8 mouse cellular contexts compared by ENCODE assay signal in the genomic region with DNA sequence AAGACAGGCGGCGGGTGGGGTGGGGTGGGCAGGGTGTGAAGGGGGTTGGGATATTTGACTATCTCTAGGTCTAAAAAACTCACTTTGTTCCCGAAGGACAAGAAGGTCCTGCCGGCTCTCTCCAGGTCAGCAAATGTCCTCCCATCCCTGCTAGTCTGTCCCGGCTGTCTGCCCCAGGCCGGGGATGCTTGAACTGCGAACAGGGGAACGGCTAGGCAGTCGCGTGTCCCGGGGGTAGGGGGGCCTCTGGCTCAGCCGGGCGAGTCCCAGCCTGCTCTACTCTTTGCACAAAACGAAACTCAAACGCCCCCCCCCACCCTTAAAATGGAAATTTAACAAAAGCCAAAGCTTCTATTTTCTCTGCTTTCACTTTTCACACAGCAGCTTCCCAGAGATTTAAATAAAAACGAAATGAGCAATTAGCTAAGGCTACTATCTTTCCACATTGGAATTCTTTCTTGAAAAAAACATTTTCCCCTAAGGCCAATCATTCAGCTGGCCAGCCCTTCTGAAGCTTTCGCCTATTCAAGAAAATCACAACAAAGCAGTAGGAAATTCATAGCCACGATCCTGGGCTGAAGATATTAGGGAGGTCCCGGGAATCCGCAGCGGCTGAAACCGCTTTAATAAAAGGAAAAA. TPM values are rescaled to one million over a fixed set of nuclear protein-coding genes. Genes with fewer than 3 reads are reported as not detected.
DNase-seq lines count a peak whose midpoint lies in the region; ATAC-seq and TF ChIP-seq lines count a peak whose summit lies in the region.

No protein-coding gene starts in this region.

- H3K9ac ChIP-seq in forebrain, postnatal 0 days = peak overlapping the region; percentile 51; the same call in 1 of the 2 replicates
- H3K9ac ChIP-seq in lung, embryonic 14.5 days = peak overlapping the region; percentile 82

- peak overlapping the region; percentile 32 for H3K4me3 ChIP-seq in forebrain, postnatal 0 days (ENCODE audit: low read depth, low read length)
- H3K4me3 ChIP-seq in kidney, adult 2 months (ENCODE audit: insufficient read depth, low read depth, low read length) = peak overlapping the region; percentile 70
- peak overlapping the region; percentile 55 for H3K4me3 ChIP-seq in lung, embryonic 14.5 days (ENCODE audit: low read depth, low read length)
- H3K4me3 ChIP-seq in small intestine, adult 2 months (ENCODE audit: low read depth, low read length) = peak overlapping the region; percentile 58

- TF ChIP-seq POLR2A in kidney, adult 2 months (IDR thresholded peaks at IDR 0.05; ENCODE audit: low read depth, low read length) = peak; percentile 36
- TF ChIP-seq POLR2A in small intestine, adult 2 months (IDR thresholded peaks at IDR 0.05; ENCODE audit: low read depth, low read length) = no peak; the same call in 1 of the 2 replicates

- H3K36me3 ChIP-seq in forebrain, postnatal 0 days (ENCODE audit: insufficient read depth) = no peaks in the 10 kb centered on the region
- peaks cover 16% of the 10 kb centered on the region for H3K36me3 ChIP-seq in kidney, adult 2 months (ENCODE audit: control insufficient read depth, insufficient read depth, low read length)
- peaks cover 41% of the 10 kb centered on the region for H3K36me3 ChIP-seq in lung, embryonic 14.5 days (ENCODE audit: insufficient read depth)
- H3K36me3 ChIP-seq in small intestine, adult 2 months (ENCODE audit: control insufficient read depth, insufficient read depth, low read length) = peaks cover 10% of the 10 kb centered on the region

- peaks cover 4% of the 10 kb centered on the region; the same call in 1 of the 2 replicates for H3K4me1 ChIP-seq in forebrain, postnatal 0 days (ENCODE audit: insufficient read depth)
- no peaks in the 10 kb centered on the region for H3K4me1 ChIP-seq in kidney, adult 2 months (ENCODE audit: control insufficient read depth, insufficient read depth, low read length)
- H3K4me1 ChIP-seq in lung, embryonic 14.5 days (ENCODE audit: insufficient read depth) = peaks cover 5% of the 10 kb centered on the region; the same call in 1 of the 2 replicates
- peaks cover 6% of the 10 kb centered on the region; the same call in 1 of the 2 replicates for H3K4me1 ChIP-seq in small intestine, adult 2 months (ENCODE audit: control insufficient read depth, insufficient read depth, insufficient read length, low read length)

- H3K27ac ChIP-seq in forebrain, postnatal 0 days (ENCODE audit: low read depth, low read length) = peak overlapping the region; percentile 22; the same call in 1 of the 2 replicates
- peak overlapping the region; percentile 91 for H3K27ac ChIP-seq in kidney, adult 2 months (ENCODE audit: insufficient read depth, low read depth, low read length)
- peak overlapping the region; percentile 95 for H3K27ac ChIP-seq in lung, embryonic 14.5 days (ENCODE audit: low read depth)
- H3K27ac ChIP-seq in small intestine, adult 2 months (ENCODE audit: insufficient read depth, low read depth, low read length) = peak overlapping the region; percentile 64

- 3% methylated on average over 22 of the region's 22 CpGs for WGBS in forebrain, postnatal 0 days
- WGBS in kidney, adult 2 months = 21% methylated on average over 22 of the region's 22 CpGs
- 2% methylated on average over 22 of the region's 22 CpGs for WGBS in lung, embryonic 14.5 days
- 33% methylated on average over 22 of the region's 22 CpGs for WGBS in small intestine, adult 2 months

- DNase-seq in urinary bladder, postnatal 14 days (ENCODE audit: low spot score) = peak; percentile 27
- DNase-seq in urinary bladder, adult 18-20 months (ENCODE audit: low spot score in 2 of 2) = no peak
- DNase-seq in forebrain, postnatal 0 days = peak; percentile 71
- DNase-seq in kidney, adult 2 months = peak; percentile 59
- peak; percentile 59 for DNase-seq in lung, embryonic 14.5 days
- no peak for DNase-seq in natural killer cell, adult 2 months (ENCODE audit: low spot score in 2 of 2)
- no peak for DNase-seq in right cerebral cortex, postnatal 25 days

- no peak for TF ChIP-seq CTCF in forebrain, postnatal 0 days (IDR thresholded peaks at IDR 0.05; ENCODE audit: low read depth)
- TF ChIP-seq CTCF in kidney, adult 2 months (conservative IDR thresholded peaks at IDR 0.05; ENCODE audit: insufficient read depth, insufficient read length, low read depth, low read length) = no peak
- TF ChIP-seq CTCF in lung, embryonic 14.5 days (IDR thresholded peaks at IDR 0.05; ENCODE audit: low read depth) = no peak
- no peak for TF ChIP-seq CTCF in small intestine, adult 2 months (IDR thresholded peaks at IDR 0.05; ENCODE audit: extremely low read depth, insufficient read length, insufficient replicate concordance, low read depth, low read length)

- no peak for ATAC-seq in forebrain, postnatal 0 days
- no peak for ATAC-seq in lung, embryonic 14.5 days (ENCODE audit: insufficient read depth)

- H3K27me3 ChIP-seq in forebrain, postnatal 0 days (ENCODE audit: insufficient read depth, low read length) = peaks cover 34% of the 10 kb centered on the region
- no peaks in the 10 kb centered on the region for H3K27me3 ChIP-seq in kidney, adult 2 months (replicated peaks; ENCODE audit: control insufficient read depth, insufficient read depth, low read length)
- H3K27me3 ChIP-seq in lung, embryonic 14.5 days (ENCODE audit: insufficient read depth, low read length) = no peaks in the 10 kb centered on the region
- H3K27me3 ChIP-seq in small intestine, adult 2 months (ENCODE audit: control insufficient read depth, insufficient read depth, low read length) = peaks cover 8% of the 10 kb centered on the region; the same call in 1 of the 2 replicates

- H3K9me3 ChIP-seq in forebrain, postnatal 0 days (ENCODE audit: low read length) = no peaks in the 10 kb centered on the region
- no peaks in the 10 kb centered on the region for H3K9me3 ChIP-seq in lung, embryonic 14.5 days (ENCODE audit: low read depth, low read length)

- H3K4me2 ChIP-seq in forebrain, postnatal 0 days (ENCODE audit: low read depth) = peak overlapping the region; percentile 42
- peak overlapping the region; percentile 87 for H3K4me2 ChIP-seq in lung, embryonic 14.5 days

RNA-seq across cellular contexts. Expression of gene Zfp503, which starts 6.0 kb away (rescaled TPM):
- total RNA-seq in forebrain, postnatal 0 days (2014; rRNA removed) = 7.7 and 8.7 TPM in 2 replicates
- polyA plus RNA-seq in forebrain, postnatal 0 days (2015; fragmentation: Nextera tagmentation; extraction: Ambion mirVana) = 3.9 and 5.0 TPM in 2 replicates
- 56.9 and 85.8 TPM in 2 replicates for polyA plus RNA-seq in kidney, adult 2 months (2012; rRNA removed)
- 20.4 and 22.0 TPM in 2 replicates for polyA plus RNA-seq in lung, embryonic 14.5 days (2014; fragmentation: Nextera tagmentation; extraction: Ambion mirVana)
- 18.2 and 22.7 TPM in 2 replicates for polyA plus RNA-seq in small intestine, adult 2 months (2012; rRNA removed)

RNA-seq across cellular contexts. Expression of gene Lrmda, which starts 36.1 kb away (rescaled TPM):
- 0.15 TPM in 1 of 2 replicates, not detected in the other for total RNA-seq in forebrain, postnatal 0 days (2014; rRNA removed)
- 0.18 and 0.28 TPM in 2 replicates for polyA plus RNA-seq in forebrain, postnatal 0 days (2015; fragmentation: Nextera tagmentation; extraction: Ambion mirVana)
- 3.3 TPM in 2 replicates for polyA plus RNA-seq in kidney, adult 2 months (2012; rRNA removed)
- polyA plus RNA-seq in lung, embryonic 14.5 days (2014; fragmentation: Nextera tagmentation; extraction: Ambion mirVana) = 0.35 and 1.1 TPM in 2 replicates
- polyA plus RNA-seq in small intestine, adult 2 months (2012; rRNA removed) = 0.34 TPM in 1 of 2 replicates, not detected in the other

Comparison
In these comparisons a context has a peak if more than half of its experiments do, and no peak if none do; other contexts are left out.
1. DNase-seq: peak in urinary bladder, postnatal 14 days (single experiment), forebrain, postnatal 0 days (single experiment), kidney, adult 2 months (single experiment) and lung, embryonic 14.5 days (single experiment); none in urinary bladder, adult 18-20 months (0 of 2), natural killer cell, adult 2 months (0 of 2) and right cerebral cortex, postnatal 25 days (single experiment).
2. H3K27ac ChIP-seq: peak in every context shown above with its lines; median percentile 95 in lung, embryonic 14.5 days; 91 in kidney, adult 2 months; 64 in small intestine, adult 2 months; 22 in forebrain, postnatal 0 days.
3. Peak in every context shown above with its lines, with median percentiles within 50 percentile points of each other: H3K4me3 ChIP-seq.